Mouse (Mus musculus) heart, embryonic 11.5 days (tissue): ENCODE results near the gene Dlg2. TPM values are rescaled to one million over a fixed set of nuclear protein-coding genes. Genes with fewer than 3 reads are reported as not detected.

Experiments used
- ATAC-seq: fragments of 200-750 bp; cut with Nextera tagmentation; replicated peaks from 2 replicates; pipeline ENCODE4 v1.8.0; 2017; ENCODE audit warnings: moderate library complexity; ENCODE audit not compliant: insufficient number of reproducible peaks, low FRiP score, low TSS enrichment
- H3K27ac ChIP-seq: fragments of 300-500 bp; sonication (generic); 2 replicates; pipeline ENCODE4 v1.5.1; 2014; ENCODE audit warnings: mild to moderate bottlenecking, low read depth, low read length
- H3K27me3 ChIP-seq: fragments of 300-500 bp; sonication (generic); 2 replicates; pipeline ENCODE4 v1.6.1; 2014; ENCODE audit warnings: mild to moderate bottlenecking, low read length, mixed read lengths; ENCODE audit not compliant: control insufficient read depth, insufficient read depth
- H3K36me3 ChIP-seq: fragments of 300-500 bp; sonication (generic); 2 replicates; pipeline ENCODE4 v1.6.1; 2014; ENCODE audit warnings: mild to moderate bottlenecking, low read length, moderate library complexity, mixed read lengths; ENCODE audit not compliant: control insufficient read depth, insufficient read depth
- H3K4me1 ChIP-seq: fragments of 300-500 bp; sonication (generic); 2 replicates; pipeline ENCODE4 v1.6.1; 2014; ENCODE audit warnings: low read length; ENCODE audit not compliant: control insufficient read depth, insufficient read depth
- H3K4me2 ChIP-seq: fragments of 300-500 bp; sonication (generic); 2 replicates; pipeline ENCODE4 v1.6.1; 2014; ENCODE audit warnings: mild to moderate bottlenecking, moderate library complexity
- H3K4me3 ChIP-seq: fragments of 300-500 bp; sonication (generic); 2 replicates; pipeline ENCODE4 v1.5.1; 2014; ENCODE audit warnings: low read depth, low read length
- H3K9ac ChIP-seq: fragments of 300-500 bp; sonication (generic); 2 replicates; pipeline ENCODE4 v1.6.1; 2014; ENCODE audit warnings: mild to moderate bottlenecking, low read depth, low read length, moderate library complexity
- H3K9me3 ChIP-seq: fragments of 300-500 bp; sonication (generic); replicated peaks from 2 replicates; pipeline ENCODE4 v1.6.1; 2016; ENCODE audit warnings: low read length; ENCODE audit not compliant: control insufficient read depth
- WGBS: fragments of 180-500 bp; shearing (Covaris S2); extraction: QIAGEN DNeasy Blood & Tissue Kit; methylation state at CpG from one replicate; pipeline ENCODE4 v1.1.7; 2014; ENCODE audit not compliant: insufficient replicate concordance; 5-methylcytosine and 5-hydroxymethylcytosine counted together
- polyA plus RNA-seq: library from polyadenylated mRNA; unstranded; fragments of >200 nt; fragmentation: Nextera tagmentation; extraction: Ambion mirVana; gene quantifications from 2 replicates; pipeline ENCODE4 v1.2.1, GENCODE M21; 2014

The Dlg2 gene
- polyA plus RNA-seq, 1 experiment from 2014 or later = 8.5 TPM

DNA sequence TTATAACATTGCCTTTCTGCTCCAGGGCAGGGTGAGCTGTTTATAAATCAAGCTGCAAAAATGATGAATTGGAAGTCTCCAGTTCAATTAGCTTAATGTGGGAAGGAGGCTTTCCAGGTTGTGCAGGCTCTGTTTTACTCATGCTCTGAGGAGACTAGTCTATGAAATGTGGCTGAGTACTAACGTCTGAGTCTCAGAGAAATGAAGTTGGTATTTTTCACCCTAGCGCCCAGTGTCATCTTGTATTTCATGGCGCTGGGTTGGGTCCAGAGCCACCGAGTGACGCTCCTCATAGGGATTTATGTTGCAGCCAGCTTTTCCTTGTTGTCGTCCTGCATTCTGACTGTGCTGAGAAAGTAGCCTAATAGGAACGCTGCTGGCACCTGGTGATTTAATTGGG, 986.8 kb downstream of the Dlg2 start:
- ATAC-seq = no peak
- 60% methylated on average over 7 of the region's 7 CpGs for WGBS

DNA sequence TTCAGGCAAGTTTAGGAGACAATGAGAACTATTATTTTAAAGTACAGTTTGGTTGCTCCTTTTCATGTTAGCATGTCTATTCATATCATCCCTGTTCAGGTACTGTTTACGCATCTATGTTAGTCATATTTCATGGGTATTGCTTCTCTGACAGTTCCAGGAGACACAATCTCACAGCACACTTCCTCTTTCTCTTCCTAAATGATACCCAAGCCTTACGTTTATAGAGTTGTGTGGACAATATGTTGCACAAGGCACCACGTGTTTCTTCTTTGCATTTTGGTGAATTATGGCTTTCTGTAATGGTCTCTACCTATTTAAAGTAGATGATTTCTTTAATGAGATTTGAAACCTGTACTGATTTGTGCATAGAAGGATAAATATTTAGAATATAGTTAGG, 990.6 kb downstream of the Dlg2 start:
- Histone ChIP-seq H3K36me3 (no peaks in the 10 kb centered on the region), H3K27me3 (no peaks in the 10 kb centered on the region), H3K9ac (no peak overlapping the region), H3K9me3 (no peaks in the 10 kb centered on the region), H3K27ac (no peak overlapping the region), H3K4me2 (no peak overlapping the region), H3K4me1 (no peaks in the 10 kb centered on the region), H3K4me3 (no peak overlapping the region)
- ATAC-seq = no peak
- WGBS = 71% methylated on average over 3 of the region's 3 CpGs

More for the DNA sequence above, 986.8 kb downstream of the Dlg2 start:
- Histone ChIP-seq H3K4me2 (no peak overlapping the region), H3K36me3 (no peaks in the 10 kb centered on the region), H3K27me3 (no peaks in the 10 kb centered on the region), H3K9ac (no peak overlapping the region), H3K9me3 (no peaks in the 10 kb centered on the region), H3K4me1 (no peaks in the 10 kb centered on the region), H3K27ac (no peak overlapping the region), H3K4me3 (no peak overlapping the region)

DNA sequence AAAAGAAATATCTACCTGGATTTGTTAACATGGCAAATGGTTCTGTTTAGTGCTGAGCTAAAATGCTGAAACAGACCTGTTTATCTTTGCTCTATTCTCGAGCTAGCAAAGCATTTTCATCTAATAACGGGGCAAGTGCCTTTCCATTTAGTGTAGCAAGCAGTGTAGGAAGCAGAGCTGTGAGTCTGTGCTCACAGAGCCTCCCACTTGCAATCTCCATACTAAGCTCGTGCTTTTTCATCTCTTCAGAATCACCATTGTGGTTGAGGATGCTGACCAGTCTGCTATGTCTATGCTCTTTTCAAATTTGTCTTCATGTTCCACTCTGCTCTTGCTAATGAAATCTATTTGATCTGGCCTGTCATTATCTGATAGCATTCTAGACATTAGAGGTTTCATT, 1002.7 kb downstream of the Dlg2 start:
- Histone ChIP-seq H3K4me2 (no peak overlapping the region), H3K27ac (no peak overlapping the region), H3K36me3 (no peaks in the 10 kb centered on the region), H3K27me3 (no peaks in the 10 kb centered on the region), H3K9me3 (no peaks in the 10 kb centered on the region), H3K9ac (no peak overlapping the region), H3K4me3 (no peak overlapping the region), H3K4me1 (no peaks in the 10 kb centered on the region)
- ATAC-seq = no peak
- 62% methylated on average over 3 of the region's 3 CpGs for WGBS

DNA sequence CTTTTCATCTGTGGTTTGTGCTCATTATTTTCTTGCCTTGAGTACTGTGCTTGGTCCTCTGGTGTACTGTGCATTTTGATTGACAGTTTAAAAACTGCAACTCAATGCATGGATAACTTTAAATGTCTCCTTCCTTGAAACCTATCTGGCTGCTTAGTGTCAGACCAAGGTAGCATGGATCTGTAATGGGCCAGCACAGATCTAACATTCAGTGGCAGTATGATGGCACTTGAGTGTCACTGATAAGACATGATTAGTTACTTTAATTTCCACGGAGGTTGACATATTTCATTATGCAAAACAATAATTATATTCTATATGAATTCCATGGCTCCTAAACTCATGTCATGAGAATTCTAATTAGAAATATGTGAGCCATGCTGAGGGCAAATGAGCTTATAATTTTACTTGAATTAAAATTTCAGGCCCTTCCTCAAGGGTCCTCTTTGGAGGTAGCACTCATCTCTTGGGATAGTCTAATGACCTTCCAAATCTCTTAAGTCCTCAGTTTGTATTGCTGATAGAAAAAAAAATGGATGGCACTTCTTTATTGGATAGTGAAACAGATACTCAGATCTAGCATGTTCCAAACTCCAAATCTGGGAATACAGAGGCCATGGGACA, 1005.2 kb downstream of the Dlg2 start:
- Histone ChIP-seq H3K4me3 (no peak overlapping the region), H3K36me3 (no peaks in the 10 kb centered on the region), H3K9ac (no peak overlapping the region), H3K9me3 (no peaks in the 10 kb centered on the region), H3K27me3 (no peaks in the 10 kb centered on the region), H3K27ac (no peak overlapping the region), H3K4me2 (no peak overlapping the region), H3K4me1 (no peaks in the 10 kb centered on the region)
- 71% methylated on average over 1 of the region's 1 CpGs for WGBS
- ATAC-seq = no peak

DNA sequence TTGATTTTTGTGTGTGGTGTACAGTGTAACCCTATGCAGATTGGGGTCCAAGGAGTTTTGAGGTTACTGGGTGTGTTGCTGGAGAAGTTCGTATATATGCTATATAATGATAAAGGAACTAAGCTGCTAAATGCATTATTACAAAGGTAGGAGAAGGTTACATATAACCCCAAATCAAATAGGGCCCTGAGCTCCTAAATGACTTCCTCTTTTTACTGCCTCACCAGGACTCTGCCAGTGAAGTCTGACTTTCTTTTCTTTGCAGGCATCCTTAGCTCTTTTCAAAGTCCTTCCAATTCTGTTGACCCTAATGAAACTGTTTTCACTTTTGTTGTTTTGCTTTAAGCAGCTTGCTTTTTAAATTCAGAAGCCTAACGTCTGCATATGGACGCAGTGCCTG, 1016.8 kb downstream of the Dlg2 start:
- H3K4me2 ChIP-seq = no peak overlapping the region
- no peaks in the 10 kb centered on the region for H3K36me3 ChIP-seq
- no peak overlapping the region for H3K27ac ChIP-seq
- no peaks in the 10 kb centered on the region for H3K27me3 ChIP-seq
- no peaks in the 10 kb centered on the region for H3K4me1 ChIP-seq
- H3K9me3 ChIP-seq = no peaks in the 10 kb centered on the region
- no peak overlapping the region for H3K9ac ChIP-seq
- 74% methylated on average over 3 of the region's 3 CpGs for WGBS
- H3K4me3 ChIP-seq = no peak overlapping the region
- no peak for ATAC-seq

DNA sequence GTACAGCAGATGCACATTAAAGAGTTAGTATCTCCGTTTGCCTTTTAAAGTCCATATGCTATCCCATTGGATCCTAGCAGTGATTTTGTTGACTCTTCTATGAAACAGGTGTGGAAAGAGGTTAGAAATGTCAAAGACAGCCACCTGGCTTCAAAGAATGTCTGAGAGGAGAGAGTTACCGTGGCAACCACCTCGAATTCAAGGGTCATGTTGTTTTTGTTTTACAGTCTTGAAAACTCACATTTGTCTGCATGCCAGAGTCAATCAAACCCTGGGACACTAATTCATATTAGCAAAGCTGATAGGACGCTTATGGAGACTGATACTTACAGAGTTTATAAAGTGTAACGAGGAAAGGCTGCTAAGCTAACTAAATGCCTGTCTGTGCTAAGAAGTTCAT, 1019.1 kb downstream of the Dlg2 start:
- Histone ChIP-seq H3K4me1 (no peaks in the 10 kb centered on the region), H3K4me3 (no peak overlapping the region), H3K27ac (no peak overlapping the region), H3K36me3 (no peaks in the 10 kb centered on the region), H3K27me3 (no peaks in the 10 kb centered on the region), H3K9me3 (no peaks in the 10 kb centered on the region), H3K4me2 (no peak overlapping the region), H3K9ac (no peak overlapping the region)
- no peak for ATAC-seq
- 70% methylated on average over 5 of the region's 5 CpGs for WGBS

DNA sequence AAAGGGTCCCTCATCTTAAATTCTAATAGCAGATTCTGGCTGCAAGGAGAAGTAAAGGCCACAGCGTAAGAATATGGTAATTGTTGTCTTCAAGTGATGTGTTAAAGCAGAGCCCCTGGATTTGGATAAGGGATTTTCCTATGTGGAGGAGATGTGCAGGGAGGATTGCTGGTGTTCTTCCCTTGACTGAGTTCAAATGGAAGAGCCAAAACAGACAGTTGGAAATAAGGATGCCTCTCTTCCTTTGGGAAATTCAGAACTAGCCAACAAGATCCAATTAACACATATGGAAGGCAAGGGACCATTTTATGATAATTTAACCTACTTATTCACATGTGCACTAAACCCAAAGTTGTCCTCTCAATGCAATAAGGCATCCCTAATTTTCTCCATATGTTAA, 1034.6 kb downstream of the Dlg2 start:
- no peak overlapping the region for H3K27ac ChIP-seq

DNA sequence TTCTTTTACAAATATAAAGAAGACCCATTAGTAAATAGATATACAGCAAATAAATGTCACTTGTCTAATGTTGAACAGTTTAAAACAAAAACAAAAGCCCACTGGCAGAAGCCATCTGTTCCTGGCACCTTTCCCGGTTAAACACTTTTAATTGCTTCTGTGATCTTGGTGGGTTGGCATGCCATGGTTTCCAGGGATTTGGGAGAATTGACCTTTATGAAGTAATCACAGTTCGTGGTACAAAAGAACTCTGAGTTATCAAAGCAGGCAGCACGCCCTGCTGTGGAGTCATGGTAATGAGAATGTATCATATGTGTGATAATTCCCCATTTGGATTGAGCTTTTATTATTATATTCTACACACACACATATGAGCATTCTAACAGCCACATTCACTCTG, 1038.0 kb downstream of the Dlg2 start:
- no peak overlapping the region for H3K27ac ChIP-seq
- WGBS = 69% methylated on average over 3 of the region's 3 CpGs
- no peak overlapping the region for H3K4me3 ChIP-seq
- H3K9me3 ChIP-seq = no peaks in the 10 kb centered on the region
- H3K4me1 ChIP-seq = no peaks in the 10 kb centered on the region
- H3K36me3 ChIP-seq = no peaks in the 10 kb centered on the region
- H3K9ac ChIP-seq = no peak overlapping the region
- no peak overlapping the region for H3K4me2 ChIP-seq
- no peak for ATAC-seq
- H3K27me3 ChIP-seq = no peaks in the 10 kb centered on the region

More for the DNA sequence above, 1034.6 kb downstream of the Dlg2 start:
- no peak for ATAC-seq
- H3K27me3 ChIP-seq = no peaks in the 10 kb centered on the region
- H3K4me2 ChIP-seq = no peak overlapping the region
- no peaks in the 10 kb centered on the region for H3K4me1 ChIP-seq
- no peak overlapping the region for H3K4me3 ChIP-seq
- no peak overlapping the region for H3K9ac ChIP-seq
- 62% methylated on average over 1 of the region's 1 CpGs for WGBS
- H3K36me3 ChIP-seq = no peaks in the 10 kb centered on the region
- no peaks in the 10 kb centered on the region for H3K9me3 ChIP-seq

DNA sequence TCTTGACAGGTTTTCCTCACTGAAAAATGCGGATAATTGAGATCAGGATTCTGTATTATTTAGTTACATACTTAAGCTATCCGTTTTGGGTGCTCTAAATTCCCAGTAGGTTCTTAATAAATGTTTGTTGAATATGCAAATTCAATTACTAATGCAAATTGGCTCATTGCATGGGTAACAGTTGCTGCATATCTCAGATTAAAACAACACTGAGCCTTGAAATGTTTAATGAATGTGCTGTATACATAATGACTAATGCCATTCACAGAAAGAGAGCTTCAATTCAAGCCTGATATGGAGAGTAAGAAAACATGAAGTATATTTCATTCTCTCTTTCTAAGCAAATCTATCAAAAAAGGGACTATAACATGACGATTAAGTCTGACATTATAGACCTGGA, 1039.8 kb downstream of the Dlg2 start:
- Histone ChIP-seq H3K36me3 (no peaks in the 10 kb centered on the region), H3K4me2 (no peak overlapping the region), H3K4me3 (no peak overlapping the region), H3K27ac (no peak overlapping the region), H3K27me3 (no peaks in the 10 kb centered on the region), H3K4me1 (no peaks in the 10 kb centered on the region), H3K9me3 (no peaks in the 10 kb centered on the region), H3K9ac (no peak overlapping the region)
- 68% methylated on average over 3 of the region's 3 CpGs for WGBS
- no peak for ATAC-seq
